Comparison of ENCODE assay signal across 8 mouse cellular contexts in the genomic region with DNA sequence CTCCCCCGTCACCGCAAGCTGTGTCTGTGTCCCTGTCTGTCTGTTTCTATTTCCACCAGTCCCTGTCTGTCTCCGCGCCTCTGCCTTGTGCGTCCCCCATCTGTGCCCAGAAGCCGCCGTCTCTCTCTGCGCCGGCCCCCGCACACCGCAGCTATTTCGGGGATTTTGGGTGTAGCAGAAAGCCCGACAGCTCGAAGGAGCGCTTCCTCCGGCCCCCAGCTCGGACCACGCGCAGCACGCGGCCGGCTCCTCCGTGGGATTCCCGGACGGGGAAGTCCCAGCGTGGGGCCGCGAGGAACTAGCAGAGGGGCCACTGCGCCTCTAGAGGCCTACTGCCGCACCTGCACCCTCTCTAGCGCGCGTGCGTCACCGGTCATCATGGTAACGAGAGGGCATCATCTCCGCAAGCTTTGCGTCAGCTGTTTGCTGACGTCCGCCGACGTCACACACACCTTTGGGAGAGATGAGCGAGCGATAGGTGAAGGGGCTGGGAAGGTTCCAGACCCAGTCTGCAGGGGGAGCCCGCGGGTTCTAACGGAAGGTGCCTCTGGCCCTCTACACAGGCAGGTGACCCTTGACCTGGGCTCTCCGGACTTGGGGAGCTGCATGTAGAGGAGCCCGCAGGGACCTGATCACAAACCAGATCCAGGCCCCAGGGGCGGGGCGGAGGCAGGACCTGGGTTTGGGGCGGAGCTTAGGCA. TPM values are rescaled to one million over a fixed set of nuclear protein-coding genes. Genes with fewer than 3 reads are reported as not detected.
DNase-seq lines count a peak whose midpoint lies in the region; ATAC-seq and TF ChIP-seq lines count a peak whose summit lies in the region.

No protein-coding gene starts in this region.

- no peaks in the 10 kb centered on the region for H3K9me3 ChIP-seq in heart, embryonic 12.5 days (replicated peaks)
- no peaks in the 10 kb centered on the region for H3K9me3 ChIP-seq in kidney, postnatal 0 days (replicated peaks; ENCODE audit: low read length)
- no peaks in the 10 kb centered on the region for H3K9me3 ChIP-seq in liver, embryonic 11.5 days (ENCODE audit: control insufficient read depth, low read length)

- no peaks in the 10 kb centered on the region for H3K36me3 ChIP-seq in heart, embryonic 12.5 days
- H3K36me3 ChIP-seq in kidney, postnatal 0 days (ENCODE audit: insufficient read depth, low read length): no peaks in the 10 kb centered on the region
- no peaks in the 10 kb centered on the region for H3K36me3 ChIP-seq in liver, embryonic 11.5 days (ENCODE audit: control insufficient read depth, insufficient read depth, low read length)
- no peaks in the 10 kb centered on the region for H3K36me3 ChIP-seq in myocyte (ENCODE audit: control insufficient read depth, insufficient read depth)

- peaks cover 25% of the 10 kb centered on the region for H3K4me1 ChIP-seq in heart, embryonic 12.5 days (replicated peaks)
- peaks cover 10% of the 10 kb centered on the region; the same call in 1 of the 2 replicates for H3K4me1 ChIP-seq in kidney, postnatal 0 days (replicated peaks; ENCODE audit: insufficient read depth, low read length)
- H3K4me1 ChIP-seq in liver, embryonic 11.5 days (replicated peaks; ENCODE audit: control insufficient read depth, insufficient read depth, low read length): peaks cover 30% of the 10 kb centered on the region

- peak; percentile 84 for DNase-seq in A20 (ENCODE audit: low read depth, low spot score)
- DNase-seq in brain, adult 2 months (ENCODE audit: low read depth, low spot score): peak; percentile 93
- DNase-seq in kidney, postnatal 0 days (ENCODE audit: low spot score): peak; percentile 89
- peak; percentile 90 for DNase-seq in liver, embryonic 11.5 days (ENCODE audit: low spot score)
- peak; percentile 82 to 94 for DNase-seq in spleen, postnatal 4 days (ENCODE audit: low spot score in 2 of 2)

- peak overlapping the region; percentile 92 for H3K4me2 ChIP-seq in heart, embryonic 12.5 days
- H3K4me2 ChIP-seq in kidney, postnatal 0 days (ENCODE audit: low read length): peak overlapping the region; percentile 88
- peak overlapping the region; percentile 69 for H3K4me2 ChIP-seq in liver, embryonic 11.5 days
- H3K4me2 ChIP-seq in myocyte (ENCODE audit: low read depth): peak overlapping the region; percentile 83

- peak; percentile 88 for TF ChIP-seq CTCF in kidney, postnatal 0 days (IDR thresholded peaks at IDR 0.05; ENCODE audit: low read depth)

- peak overlapping the region; percentile 76 for H3K4me3 ChIP-seq in heart, embryonic 12.5 days
- H3K4me3 ChIP-seq in kidney, postnatal 0 days (replicated peaks; ENCODE audit: low read depth, low read length): peak overlapping the region; percentile 53
- H3K4me3 ChIP-seq in liver, embryonic 11.5 days (ENCODE audit: low read depth, low read length): peak overlapping the region; percentile 69
- peak overlapping the region; percentile 14 for H3K4me3 ChIP-seq in myocyte

- 0 out of 2 replicates have a peak overlapping the region, but pooled peaks have one; percentile 31 for H3K27ac ChIP-seq in heart, embryonic 12.5 days (ENCODE audit: poor library complexity, severe bottlenecking)
- H3K27ac ChIP-seq in kidney, postnatal 0 days: no peak overlapping the region
- peak overlapping the region; percentile 6; the same call in 1 of the 2 replicates for H3K27ac ChIP-seq in liver, embryonic 11.5 days (ENCODE audit: low read depth, low read length)

- peak; percentile 95 for ATAC-seq in erythroblast, adult 5-6 weeks (replicated peaks; ENCODE audit: low FRiP score, poor library complexity, severe bottlenecking)
- ATAC-seq in heart, embryonic 12.5 days (ENCODE audit: insufficient number of reproducible peaks, low FRiP score): peak; percentile 73
- ATAC-seq in kidney, postnatal 0 days (replicated peaks; ENCODE audit: low FRiP score, low read depth): peak; percentile 41
- ATAC-seq in liver, embryonic 11.5 days (replicated peaks; ENCODE audit: low FRiP score): peak; percentile 77

- peak overlapping the region; percentile 90 for H3K9ac ChIP-seq in heart, embryonic 12.5 days
- peak overlapping the region; percentile 70 for H3K9ac ChIP-seq in kidney, postnatal 0 days (ENCODE audit: low read depth, low read length)
- H3K9ac ChIP-seq in liver, embryonic 11.5 days (ENCODE audit: low read depth, low read length): peak overlapping the region; percentile 83

- peak; percentile 39 for TF ChIP-seq POLR2A in myocyte (IDR thresholded peaks at IDR 0.05; ENCODE audit: insufficient read length, low read depth)

- under 1% methylated on average over 52 of the region's 52 CpGs for WGBS in heart, embryonic 12.5 days
- under 1% methylated on average over 52 of the region's 52 CpGs for WGBS in kidney, postnatal 0 days
- WGBS in liver, embryonic 11.5 days: under 1% methylated on average over 52 of the region's 52 CpGs

- H3K27me3 ChIP-seq in heart, embryonic 12.5 days (replicated peaks): peaks cover 40% of the 10 kb centered on the region
- peaks cover 19% of the 10 kb centered on the region for H3K27me3 ChIP-seq in kidney, postnatal 0 days (ENCODE audit: insufficient read depth, low read length)
- peaks cover 43% of the 10 kb centered on the region for H3K27me3 ChIP-seq in liver, embryonic 11.5 days (replicated peaks; ENCODE audit: control insufficient read depth, insufficient read depth, low read length)
- no peaks in the 10 kb centered on the region for H3K27me3 ChIP-seq in myocyte (ENCODE audit: control insufficient read depth, insufficient read depth, insufficient read length)

- H3ac ChIP-seq in myocyte (ENCODE audit: control insufficient read depth, insufficient read length): peak overlapping the region; percentile 4

- H3K79me2 ChIP-seq in myocyte (ENCODE audit: control insufficient read depth, insufficient read depth): no peaks in the 10 kb centered on the region

TF ChIP-seq in myocyte, 11 proteins besides CTCF, POLR2A, EP300 and RAD21:
- TF ChIP-seq MYOD1 (IDR thresholded peaks at IDR 0.05; ENCODE audit: control insufficient read depth in 1 of 3, insufficient read length in 2 of 3, low read depth in 2 of 3): peak in 2 of 3 experiments; percentile 21 to 66
- no peak for TF ChIP-seq TCF12 (IDR thresholded peaks at IDR 0.05; ENCODE audit: insufficient read depth, poor library complexity, severe bottlenecking)
- TF ChIP-seq POLR2AphosphoS2 (IDR thresholded peaks at IDR 0.05; ENCODE audit: insufficient read length, low read depth): no peak
- no peak for TF ChIP-seq E2F4 (IDR thresholded peaks at IDR 0.05; ENCODE audit: insufficient read depth)
- TF ChIP-seq MYOG (IDR thresholded peaks at IDR 0.05; ENCODE audit: control insufficient read depth in 1 of 3, insufficient read depth in 1 of 3, insufficient read length in 2 of 3, low read depth in 2 of 3): peak in 1 of 3 experiments; percentile 21
- TF ChIP-seq USF1 (IDR thresholded peaks at IDR 0.05; ENCODE audit: low read depth): no peak
- no peak for TF ChIP-seq SRF (IDR thresholded peaks at IDR 0.05; ENCODE audit: control insufficient read depth, insufficient read length, low read depth)
- no peak for TF ChIP-seq REST (IDR thresholded peaks at IDR 0.05; ENCODE audit: insufficient read depth, insufficient read length)
TF ChIP-seq in myocyte: peak in this region for 2.

RNA-seq across cellular contexts. Expression of a gene that starts 4.2 kb away (rescaled TPM):
- total RNA-seq in erythroblast, adult 5-6 weeks (2015; ENCODE audit: low replicate concordance): 2.5 and 2.7 TPM in 2 replicates
- 0.77 and 1.1 TPM in 2 replicates for total RNA-seq in erythroblast, adult 5-6 weeks (2017; ENCODE audit: low replicate concordance)
- 10.1 and 10.2 TPM in 2 replicates for polyA plus RNA-seq in heart, embryonic 12.5 days (2016; fragmentation: Nextera tagmentation; extraction: Ambion mirVana)
- 8.2 and 8.3 TPM in 2 replicates for polyA plus RNA-seq in kidney, postnatal 0 days (2015; fragmentation: Nextera tagmentation; extraction: Ambion mirVana)
- polyA plus RNA-seq in liver, embryonic 11.5 days (2014; fragmentation: Nextera tagmentation; extraction: Ambion mirVana): 5.3 and 5.4 TPM in 2 replicates
- 3.6 TPM for polyA plus RNA-seq in myocyte (2012; fragmentation: generic; extraction: Trizol)

RNA-seq across cellular contexts. Expression of a gene that starts 11.6 kb away (rescaled TPM):
- total RNA-seq in erythroblast, adult 5-6 weeks (2015; ENCODE audit: low replicate concordance): 21.9 and 29.8 TPM in 2 replicates
- 35.5 and 75.3 TPM in 2 replicates for total RNA-seq in erythroblast, adult 5-6 weeks (2017; ENCODE audit: low replicate concordance)
- 232 and 241 TPM in 2 replicates for polyA plus RNA-seq in heart, embryonic 12.5 days (2016; fragmentation: Nextera tagmentation; extraction: Ambion mirVana)
- 256 and 271 TPM in 2 replicates for polyA plus RNA-seq in kidney, postnatal 0 days (2015; fragmentation: Nextera tagmentation; extraction: Ambion mirVana)
- polyA plus RNA-seq in liver, embryonic 11.5 days (2014; fragmentation: Nextera tagmentation; extraction: Ambion mirVana): 334 and 347 TPM in 2 replicates
- 288 TPM for polyA plus RNA-seq in myocyte (2012; fragmentation: generic; extraction: Trizol)

RNA-seq across cellular contexts. Expression of a gene that starts 30.3 kb away (rescaled TPM):
- total RNA-seq in erythroblast, adult 5-6 weeks (2015; ENCODE audit: low replicate concordance): 2.7 and 4.2 TPM in 2 replicates
- 3.3 and 5.3 TPM in 2 replicates for total RNA-seq in erythroblast, adult 5-6 weeks (2017; ENCODE audit: low replicate concordance)
- 15.3 and 17.5 TPM in 2 replicates for polyA plus RNA-seq in heart, embryonic 12.5 days (2016; fragmentation: Nextera tagmentation; extraction: Ambion mirVana)
- polyA plus RNA-seq in kidney, postnatal 0 days (2015; fragmentation: Nextera tagmentation; extraction: Ambion mirVana): 8.6 and 9.4 TPM in 2 replicates
- polyA plus RNA-seq in liver, embryonic 11.5 days (2014; fragmentation: Nextera tagmentation; extraction: Ambion mirVana): 11.5 and 13.8 TPM in 2 replicates
- 11.4 TPM for polyA plus RNA-seq in myocyte (2012; fragmentation: generic; extraction: Trizol)

Comparison
In these comparisons a context has a peak if more than half of its experiments do, and no peak if none do; other contexts are left out.
1. ATAC-seq: peak in every context shown above with its lines; median percentile 95 in erythroblast, adult 5-6 weeks; 77 in liver, embryonic 11.5 days; 73 in heart, embryonic 12.5 days; 41 in kidney, postnatal 0 days.
2. H3K4me3 ChIP-seq: peak in every context shown above with its lines; median percentile 76 in heart, embryonic 12.5 days; 69 in liver, embryonic 11.5 days; 53 in kidney, postnatal 0 days; 14 in myocyte.